Mouse (Mus musculus) lung, embryonic 14.5 days (tissue): ENCODE data around the gene 1700067P10Rik. TPM values are rescaled to one million over a fixed set of nuclear protein-coding genes. Genes with fewer than 3 reads are reported as not detected.

Experiments used
- ATAC-seq: fragments of 200-750 bp; cut with Nextera tagmentation; 2 replicates; pipeline ENCODE4 v1.8.0; 2017; ENCODE audit warnings: mild to moderate bottlenecking, moderate TSS enrichment, moderate library complexity; ENCODE audit not compliant: insufficient read depth
- DNase-seq: peaks from one replicate; pipeline ENCODE4 v3.0.0-alpha.2; 2015
- H3K27ac ChIP-seq: fragments of 300-500 bp; sonication (generic); 2 replicates; pipeline ENCODE4 v1.5.1; 2014; ENCODE audit warnings: low read depth, mild to moderate bottlenecking, moderate library complexity
- H3K27me3 ChIP-seq: fragments of 300-500 bp; sonication (generic); 2 replicates; pipeline ENCODE4 v1.6.1; 2014; ENCODE audit warnings: low read length, control low read depth; ENCODE audit not compliant: insufficient read depth
- H3K36me3 ChIP-seq: fragments of 300-500 bp; sonication (generic); 2 replicates; pipeline ENCODE4 v1.6.1; 2014; ENCODE audit warnings: control low read depth; ENCODE audit not compliant: insufficient read depth
- H3K4me1 ChIP-seq: fragments of 300-500 bp; sonication (generic); 2 replicates; pipeline ENCODE4 v1.6.1; 2014; ENCODE audit warnings: antibody characterized with exemption, control low read depth; ENCODE audit not compliant: insufficient read depth
- H3K4me2 ChIP-seq: fragments of 300-500 bp; sonication (generic); 2 replicates; pipeline ENCODE4 v1.6.1; 2014; ENCODE audit warnings: mild to moderate bottlenecking
- H3K4me3 ChIP-seq: fragments of 300-500 bp; sonication (generic); 2 replicates; pipeline ENCODE4 v1.5.1; 2014; ENCODE audit warnings: low read depth, low read length
- H3K9ac ChIP-seq: fragments of 300-500 bp; sonication (generic); 2 replicates; pipeline ENCODE4 v1.6.1; 2014
- H3K9me3 ChIP-seq: fragments of 300-500 bp; sonication (generic); 2 replicates; pipeline ENCODE4 v1.6.1; 2016; ENCODE audit warnings: low read depth, low read length, control low read depth
- CTCF ChIP-seq: IDR thresholded peaks from 2 replicates; pipeline ENCODE4 v1.5.1; 2016; ENCODE audit warnings: antibody characterized with exemption, low read depth
- WGBS: fragments of 180-500 bp; shearing (Covaris S2); extraction: QIAGEN DNeasy Blood & Tissue Kit; methylation state at CpG from one replicate; pipeline ENCODE4 v1.1.7; 2014; 5-methylcytosine and 5-hydroxymethylcytosine counted together
- polyA plus RNA-seq: library from polyadenylated mRNA; unstranded; fragments of >200 nt; fragmentation: Nextera tagmentation; extraction: Ambion mirVana; gene quantifications from 2 replicates; pipeline ENCODE4 v1.2.1, GENCODE M21; 2014

The 1700067P10Rik gene
- polyA plus RNA-seq, 1 experiment from 2014 or later, result not detected

GRCm38 (mm10) chr17:48053646-48054045 lies 35.5 kb upstream of the 1700067P10Rik start:
- Histone ChIP-seq H3K9ac (no peak overlapping the region), H3K4me2 (no peak overlapping the region), H3K36me3 (no peaks in the 10 kb centered on the region), H3K9me3 (no peaks in the 10 kb centered on the region), H3K4me3 (no peak overlapping the region), H3K4me1 (peaks cover 7% of the 10 kb centered on the region; the same call in 1 of the 2 replicates), H3K27ac (no peak overlapping the region), H3K27me3 (peaks cover 16% of the 10 kb centered on the region; the same call in 1 of the 2 replicates)
- ATAC-seq (no peak), DNase-seq (no peak)
- WGBS, result 73% methylated on average over 2 of the region's 2 CpGs
- TF ChIP-seq CTCF, result no peak

- DNase-seq (no peak), ATAC-seq (no peak)
- H3K36me3 ChIP-seq, result no peaks in the 10 kb centered on the region
- no peak overlapping the region for H3K9ac ChIP-seq
- TF ChIP-seq CTCF, result no peak
- peaks cover 7% of the 10 kb centered on the region; the same call in 1 of the 2 replicates for H3K4me1 ChIP-seq
- H3K4me3 ChIP-seq, result no peak overlapping the region
- no peak overlapping the region for H3K27ac ChIP-seq
- peaks cover 16% of the 10 kb centered on the region; the same call in 1 of the 2 replicates for H3K27me3 ChIP-seq
- 26% methylated on average over 20 of the region's 20 CpGs for WGBS
- peak overlapping the region; percentile 43; the same call in 1 of the 2 replicates for H3K4me2 ChIP-seq
- no peaks in the 10 kb centered on the region for H3K9me3 ChIP-seq
These were observed 33.9 kb upstream of the 1700067P10Rik start for GRCm38 (mm10) chr17:48055076-48055816.

- Histone ChIP-seq H3K36me3 (no peaks in the 10 kb centered on the region), H3K27me3 (peaks cover 16% of the 10 kb centered on the region; the same call in 1 of the 2 replicates), H3K9ac (no peak overlapping the region; the same call in 1 of the 2 replicates), H3K27ac (no peak overlapping the region), H3K4me2 (no peak overlapping the region), H3K4me3 (no peak overlapping the region), H3K9me3 (no peaks in the 10 kb centered on the region), H3K4me1 (peaks cover 7% of the 10 kb centered on the region; the same call in 1 of the 2 replicates)
- ATAC-seq, result no peak
- TF ChIP-seq CTCF, result no peak
- 7% methylated on average over 12 of the region's 12 CpGs for WGBS
- DNase-seq, result no peak
These were observed 31.7 kb upstream of the 1700067P10Rik start for GRCm38 (mm10) chr17:48057382-48057781.

- H3K4me3 ChIP-seq, result no peak overlapping the region
- no peaks in the 10 kb centered on the region for H3K36me3 ChIP-seq
- no peak for TF ChIP-seq CTCF
- H3K4me2 ChIP-seq, result no peak overlapping the region
- H3K9ac ChIP-seq, result no peak overlapping the region
- no peaks in the 10 kb centered on the region for H3K9me3 ChIP-seq
- no peaks in the 10 kb centered on the region for H3K27me3 ChIP-seq
- H3K4me1 ChIP-seq, result peaks cover 3% of the 10 kb centered on the region; the same call in 1 of the 2 replicates
- no peak overlapping the region for H3K27ac ChIP-seq
- ATAC-seq, result no peak; the same call in 1 of the 2 replicates
- WGBS, result 35% methylated on average over 10 of the region's 10 CpGs
- DNase-seq, result no peak
These were observed 24.8 kb upstream of the 1700067P10Rik start for GRCm38 (mm10) chr17:48064196-48064843.

- Histone ChIP-seq H3K9ac (no peak overlapping the region; the same call in 1 of the 2 replicates), H3K4me3 (no peak overlapping the region), H3K4me2 (no peak overlapping the region), H3K4me1 (peaks cover 3% of the 10 kb centered on the region; the same call in 1 of the 2 replicates), H3K9me3 (no peaks in the 10 kb centered on the region), H3K27ac (no peak overlapping the region), H3K27me3 (no peaks in the 10 kb centered on the region), H3K36me3 (no peaks in the 10 kb centered on the region)
- ATAC-seq (no peak), DNase-seq (no peak)
- no peak for TF ChIP-seq CTCF
- WGBS, result 44% methylated on average over 5 of the region's 5 CpGs
These were observed 24.0 kb upstream of the 1700067P10Rik start for GRCm38 (mm10) chr17:48065081-48065501.

GRCm38 (mm10) chr17:48067083-48067614 lies 22.0 kb upstream of the 1700067P10Rik start:
- Histone ChIP-seq H3K4me2 (no peak overlapping the region), H3K36me3 (no peaks in the 10 kb centered on the region), H3K9me3 (no peaks in the 10 kb centered on the region), H3K27me3 (no peaks in the 10 kb centered on the region), H3K4me1 (peaks cover 3% of the 10 kb centered on the region; the same call in 1 of the 2 replicates), H3K9ac (no peak overlapping the region), H3K27ac (no peak overlapping the region), H3K4me3 (no peak overlapping the region)
- ATAC-seq (no peak), DNase-seq (no peak)
- WGBS, result 44% methylated on average over 10 of the region's 10 CpGs
- TF ChIP-seq CTCF, result no peak

GRCm38 (mm10) chr17:48067729-48068128 lies 21.4 kb upstream of the 1700067P10Rik start:
- Histone ChIP-seq H3K4me2 (no peak overlapping the region), H3K4me3 (no peak overlapping the region), H3K27me3 (no peaks in the 10 kb centered on the region), H3K9ac (no peak overlapping the region), H3K36me3 (no peaks in the 10 kb centered on the region), H3K4me1 (peaks cover 3% of the 10 kb centered on the region; the same call in 1 of the 2 replicates), H3K9me3 (no peaks in the 10 kb centered on the region), H3K27ac (no peak overlapping the region)
- 16% methylated on average over 5 of the region's 5 CpGs for WGBS
- no peak for TF ChIP-seq CTCF
- DNase-seq (peak; percentile 52), ATAC-seq (no peak; the same call in 1 of the 2 replicates)
